Mouse (Mus musculus): ENCODE measurements around the gene Prkcb.

Gene Prkcb

GRCm38 (mm10) chr7:122376845-122377244 lies 88.3 kb downstream of the Prkcb start:
- DNase-seq: no peak

- no peak for DNase-seq
Measured at GRCm38 (mm10) chr7:122377967-122378366, 89.4 kb downstream of the Prkcb start.

GRCm38 (mm10) chr7:122378473-122378872 lies 89.9 kb downstream of the Prkcb start:
- DNase-seq: peak; percentile 37

GRCm38 (mm10) chr7:122379292-122379691 lies 90.7 kb downstream of the Prkcb start:
- DNase-seq: no peak

- peak; percentile 67 for DNase-seq
Measured at GRCm38 (mm10) chr7:122380336-122381130, 92.0 kb downstream of the Prkcb start.

GRCm38 (mm10) chr7:122381560-122381959 lies 93.0 kb downstream of the Prkcb start:
- peak; percentile 43 for DNase-seq

- no peak for DNase-seq
Measured at GRCm38 (mm10) chr7:122383260-122383659, 94.7 kb downstream of the Prkcb start.

GRCm38 (mm10) chr7:122384891-122385290 lies 96.3 kb downstream of the Prkcb start:
- DNase-seq: no peak

- DNase-seq: no peak
Measured at GRCm38 (mm10) chr7:122386567-122386966, 98.0 kb downstream of the Prkcb start.

GRCm38 (mm10) chr7:122387896-122388295 lies 99.3 kb downstream of the Prkcb start:
- no peak for DNase-seq

GRCm38 (mm10) chr7:122388858-122389257 lies 100.3 kb downstream of the Prkcb start:
- no peak for DNase-seq

- DNase-seq: peak; percentile 48
Measured at GRCm38 (mm10) chr7:122389633-122390032, 101.1 kb downstream of the Prkcb start.

- no peak for DNase-seq
Measured at GRCm38 (mm10) chr7:122390200-122390599, 101.6 kb downstream of the Prkcb start.

- no peak for DNase-seq
Measured at GRCm38 (mm10) chr7:122390683-122391082, 102.1 kb downstream of the Prkcb start.

GRCm38 (mm10) chr7:122391382-122391781 lies 102.8 kb downstream of the Prkcb start:
- DNase-seq: no peak

GRCm38 (mm10) chr7:122393964-122394363 lies 105.4 kb downstream of the Prkcb start:
- DNase-seq: no peak

GRCm38 (mm10) chr7:122395159-122395975 lies 106.8 kb downstream of the Prkcb start:
- DNase-seq: no peak

- no peak for DNase-seq
Measured at GRCm38 (mm10) chr7:122395976-122396315, 107.4 kb downstream of the Prkcb start.

- DNase-seq: no peak
Measured at GRCm38 (mm10) chr7:122397699-122398098, 109.1 kb downstream of the Prkcb start.

GRCm38 (mm10) chr7:122402041-122402440 lies 113.5 kb downstream of the Prkcb start:
- DNase-seq: no peak

GRCm38 (mm10) chr7:122403343-122403742 lies 114.8 kb downstream of the Prkcb start:
- no peak for DNase-seq

GRCm38 (mm10) chr7:122404571-122405393 lies 116.2 kb downstream of the Prkcb start:
- DNase-seq: peak; percentile 70

GRCm38 (mm10) chr7:122406625-122407024 lies 118.1 kb downstream of the Prkcb start:
- no peak for DNase-seq
